Mouse (Mus musculus): ENCODE results near the gene Tamm41. TPM values are rescaled to one million over a fixed set of nuclear protein-coding genes. Genes with fewer than 3 reads are reported as not detected.

Tamm41 gene
- total and polyA plus RNA-seq, 2 experiments from 2014 or later, result 33.7 to 49.0 TPM

DNA sequence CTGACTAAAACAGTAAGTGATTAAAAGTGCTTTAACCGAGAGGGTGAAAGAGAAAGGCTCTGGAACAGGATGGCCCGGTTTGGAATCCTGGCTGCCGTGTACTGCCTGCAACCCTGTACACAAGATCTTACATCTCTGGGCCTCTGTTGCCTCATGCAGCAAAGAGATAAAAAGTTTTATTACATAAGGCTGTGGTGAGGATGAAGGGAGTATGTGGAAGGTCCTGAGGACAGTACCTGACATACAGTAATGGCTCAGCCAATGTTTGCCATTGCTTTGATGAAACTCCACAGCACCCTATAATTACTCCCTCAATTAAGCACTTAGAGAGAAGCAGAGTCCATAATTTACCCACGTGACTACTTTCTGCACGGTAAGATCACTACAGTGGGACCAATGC, 40.8 kb downstream of the Tamm41 start:
- ATAC-seq (no peak), DNase-seq (no peak)
- H3K27ac ChIP-seq (ENCODE audit: low read depth, low read length), result no peak overlapping the region
- no peak for TF ChIP-seq CTCF (IDR thresholded peaks at IDR 0.05; ENCODE audit: low read depth)
- 72% methylated on average over 5 of the region's 5 CpGs for WGBS
- H3K9ac ChIP-seq, result no peak overlapping the region
- no peaks in the 10 kb centered on the region for H3K36me3 ChIP-seq (ENCODE audit: insufficient read depth)
- no peaks in the 10 kb centered on the region for H3K4me1 ChIP-seq (ENCODE audit: insufficient read depth)
- H3K4me2 ChIP-seq (ENCODE audit: low read depth), result no peak overlapping the region
- H3K4me3 ChIP-seq (ENCODE audit: low read depth, low read length), result no peak overlapping the region
- no peaks in the 10 kb centered on the region for H3K27me3 ChIP-seq (ENCODE audit: insufficient read depth, low read length)
- 0 out of 2 replicates have a peak, but pooled peaks cover 2% of the 10 kb centered on the region for H3K9me3 ChIP-seq (ENCODE audit: low read length)

DNA sequence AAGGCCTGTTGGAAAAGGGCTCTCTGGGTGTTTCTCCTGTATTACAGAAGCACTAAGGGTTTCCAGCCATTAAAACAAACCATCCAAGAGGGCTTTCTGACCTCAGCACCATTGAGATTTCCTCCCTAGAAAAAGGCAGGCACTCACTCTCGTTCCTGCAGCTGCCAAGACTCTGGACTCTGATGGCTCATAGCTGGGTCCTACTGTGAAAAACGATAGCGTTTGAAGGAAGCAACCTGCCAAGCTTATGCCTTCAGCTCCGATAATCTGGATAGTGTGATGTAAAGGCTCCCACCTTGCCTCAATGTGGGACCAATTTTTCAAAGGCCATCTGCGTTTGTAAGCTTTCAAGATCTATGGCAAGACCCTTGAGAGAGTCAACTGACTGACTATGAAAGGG, 43.6 kb downstream of the Tamm41 start:
- Histone ChIP-seq H3K4me1 (ENCODE audit: insufficient read depth) (no peaks in the 10 kb centered on the region), H3K27me3 (ENCODE audit: insufficient read depth, low read length) (no peaks in the 10 kb centered on the region), H3K36me3 (ENCODE audit: insufficient read depth) (no peaks in the 10 kb centered on the region), H3K4me3 (ENCODE audit: low read depth, low read length) (no peak overlapping the region), H3K27ac (ENCODE audit: low read depth, low read length) (no peak overlapping the region), H3K9ac (no peak overlapping the region), H3K4me2 (ENCODE audit: low read depth) (no peak overlapping the region), H3K9me3 (ENCODE audit: low read length) (0 out of 2 replicates have a peak, but pooled peaks cover 2% of the 10 kb centered on the region)
- DNase-seq (no peak), ATAC-seq (no peak)
- 86% methylated on average over 5 of the region's 5 CpGs for WGBS
- no peak for TF ChIP-seq CTCF (IDR thresholded peaks at IDR 0.05; ENCODE audit: low read depth)

DNA sequence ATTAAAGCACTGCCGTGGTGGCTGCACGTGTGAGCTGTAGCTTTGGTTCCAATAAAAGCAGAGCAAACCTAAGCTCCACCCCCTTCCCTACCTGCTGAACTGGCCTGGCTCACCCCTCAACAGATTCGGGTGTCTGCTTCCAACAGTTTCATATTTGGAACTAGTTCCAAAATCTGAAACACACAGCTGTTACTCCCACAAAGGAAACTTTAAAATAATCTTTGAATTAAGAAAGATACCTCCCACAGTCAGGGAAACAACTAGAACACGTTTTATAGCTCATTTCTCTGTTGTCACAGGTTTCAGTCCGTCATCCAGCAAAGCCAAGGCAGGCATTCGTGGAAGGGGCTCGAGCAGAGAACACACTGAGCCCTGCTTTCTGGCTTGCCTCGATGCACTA, 44.0 kb downstream of the Tamm41 start:
- no peaks in the 10 kb centered on the region for H3K36me3 ChIP-seq (ENCODE audit: insufficient read depth)
- H3K9ac ChIP-seq, result no peak overlapping the region
- no peak overlapping the region for H3K4me3 ChIP-seq (ENCODE audit: low read depth, low read length)
- H3K4me2 ChIP-seq (ENCODE audit: low read depth), result no peak overlapping the region
- H3K27me3 ChIP-seq (ENCODE audit: insufficient read depth, low read length), result no peaks in the 10 kb centered on the region
- peak; percentile 20 for DNase-seq
- H3K4me1 ChIP-seq (ENCODE audit: insufficient read depth), result no peaks in the 10 kb centered on the region
- ATAC-seq, result no peak
- WGBS, result 62% methylated on average over 8 of the region's 8 CpGs
- H3K27ac ChIP-seq (ENCODE audit: low read depth, low read length), result no peak overlapping the region
- H3K9me3 ChIP-seq (ENCODE audit: low read length), result 0 out of 2 replicates have a peak, but pooled peaks cover 2% of the 10 kb centered on the region
- no peak for TF ChIP-seq CTCF (IDR thresholded peaks at IDR 0.05; ENCODE audit: low read depth)

DNA sequence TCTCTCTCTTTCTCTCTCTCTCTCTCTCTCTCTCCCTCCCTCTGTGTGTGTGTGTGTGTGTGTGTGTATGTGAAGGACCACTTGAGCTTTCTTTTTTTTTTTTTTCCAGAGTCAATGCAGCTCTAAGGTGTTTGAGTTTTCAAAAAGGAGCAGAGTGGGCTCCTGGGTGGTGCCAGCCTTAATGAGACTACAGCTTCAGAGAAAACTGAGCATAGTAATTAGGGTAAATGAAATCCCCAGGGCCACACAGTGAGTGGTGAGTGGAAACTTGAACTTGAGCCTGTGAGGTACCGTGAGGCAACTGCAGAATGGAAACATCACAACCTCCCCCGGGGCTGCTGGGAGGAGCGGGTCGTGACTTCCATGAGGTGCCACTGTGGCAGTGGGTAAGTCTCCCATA, 45.8 kb downstream of the Tamm41 start:
- no peak for ATAC-seq

DNA sequence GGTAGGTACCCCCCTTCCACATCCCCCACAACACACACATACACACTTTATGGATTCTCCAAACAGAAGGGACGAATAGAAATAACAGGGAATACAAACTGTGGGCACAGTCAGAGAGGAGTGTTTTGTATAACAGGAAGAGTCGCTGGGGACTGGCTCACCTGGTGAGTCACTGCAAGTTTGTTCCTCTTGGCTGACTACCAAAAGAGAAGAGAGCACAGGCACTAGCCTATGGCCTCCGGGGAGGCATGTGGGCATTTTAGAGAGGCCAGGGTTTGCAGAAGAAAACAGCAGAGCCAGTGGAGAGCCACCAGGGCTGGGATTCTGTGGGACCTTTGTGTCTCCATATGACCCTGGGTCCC, 49.1 kb downstream of the Tamm41 start:
- Histone ChIP-seq H3K9me3 (ENCODE audit: low read length) (no peaks in the 10 kb centered on the region), H3K27ac (ENCODE audit: low read depth, low read length) (no peak overlapping the region), H3K4me1 (ENCODE audit: insufficient read depth) (no peaks in the 10 kb centered on the region), H3K27me3 (ENCODE audit: insufficient read depth, low read length) (no peaks in the 10 kb centered on the region), H3K36me3 (ENCODE audit: insufficient read depth) (no peaks in the 10 kb centered on the region), H3K9ac (no peak overlapping the region), H3K4me3 (ENCODE audit: low read depth, low read length) (no peak overlapping the region), H3K4me2 (ENCODE audit: low read depth) (no peak overlapping the region)
- DNase-seq (no peak), ATAC-seq (no peak)
- no peak for TF ChIP-seq CTCF (IDR thresholded peaks at IDR 0.05; ENCODE audit: low read depth)
- WGBS, result 63% methylated on average over 3 of the region's 3 CpGs

More for the DNA sequence above, 45.8 kb downstream of the Tamm41 start:
- Histone ChIP-seq H3K36me3 (ENCODE audit: insufficient read depth) (no peaks in the 10 kb centered on the region), H3K4me1 (ENCODE audit: insufficient read depth) (no peaks in the 10 kb centered on the region), H3K27ac (ENCODE audit: low read depth, low read length) (no peak overlapping the region), H3K9me3 (ENCODE audit: low read length) (0 out of 2 replicates have a peak, but pooled peaks cover 2% of the 10 kb centered on the region), H3K4me2 (ENCODE audit: low read depth) (no peak overlapping the region), H3K27me3 (ENCODE audit: insufficient read depth, low read length) (no peaks in the 10 kb centered on the region), H3K4me3 (ENCODE audit: low read depth, low read length) (no peak overlapping the region), H3K9ac (no peak overlapping the region)
- DNase-seq, result no peak
- 66% methylated on average over 4 of the region's 4 CpGs for WGBS
- no peak for TF ChIP-seq CTCF (IDR thresholded peaks at IDR 0.05; ENCODE audit: low read depth)

DNA sequence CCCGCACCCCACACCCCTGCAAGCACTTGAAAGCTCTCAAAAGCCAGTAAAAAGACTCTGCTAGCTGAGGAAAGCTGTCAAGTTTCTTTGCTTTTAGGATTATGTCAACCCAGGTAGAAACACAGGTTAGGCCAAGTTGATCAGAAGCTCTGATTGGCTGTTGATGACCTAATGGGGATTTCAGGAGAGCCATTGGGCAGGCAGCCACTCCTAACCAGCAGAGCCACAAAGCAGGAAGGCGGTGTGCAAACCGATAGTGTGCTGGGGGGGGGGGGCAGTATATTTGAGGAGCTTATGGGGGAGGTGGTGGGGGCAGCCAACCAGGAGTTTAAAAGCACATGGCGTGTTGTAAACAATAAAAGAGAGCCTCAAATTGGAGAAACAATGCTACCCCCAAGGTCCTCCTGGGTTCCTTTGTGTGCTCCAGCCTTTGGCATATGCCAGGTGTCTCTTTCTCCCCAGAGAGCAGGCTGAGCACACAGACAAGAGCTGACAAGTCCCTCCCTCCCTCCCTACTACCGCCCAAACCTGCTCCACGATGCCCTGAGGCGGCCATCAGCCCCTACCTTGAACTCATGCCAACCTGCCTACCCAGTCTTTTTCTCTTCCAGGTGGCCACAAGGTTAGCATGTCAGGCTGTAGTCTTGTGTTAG, 49.6 kb downstream of the Tamm41 start:
- H3K27me3 ChIP-seq (ENCODE audit: insufficient read depth, low read length), result no peaks in the 10 kb centered on the region
- H3K27ac ChIP-seq (ENCODE audit: low read depth, low read length), result no peak overlapping the region
- H3K36me3 ChIP-seq (ENCODE audit: insufficient read depth), result no peaks in the 10 kb centered on the region
- ATAC-seq, result no peak
- no peak overlapping the region for H3K4me3 ChIP-seq (ENCODE audit: low read depth, low read length)
- no peak for DNase-seq
- H3K4me1 ChIP-seq (ENCODE audit: insufficient read depth), result no peaks in the 10 kb centered on the region
- no peak for TF ChIP-seq CTCF (IDR thresholded peaks at IDR 0.05; ENCODE audit: low read depth)
- WGBS, result 55% methylated on average over 7 of the region's 7 CpGs
- no peak overlapping the region for H3K9ac ChIP-seq
- H3K9me3 ChIP-seq (ENCODE audit: low read length), result no peaks in the 10 kb centered on the region
- H3K4me2 ChIP-seq (ENCODE audit: low read depth), result no peak overlapping the region

DNA sequence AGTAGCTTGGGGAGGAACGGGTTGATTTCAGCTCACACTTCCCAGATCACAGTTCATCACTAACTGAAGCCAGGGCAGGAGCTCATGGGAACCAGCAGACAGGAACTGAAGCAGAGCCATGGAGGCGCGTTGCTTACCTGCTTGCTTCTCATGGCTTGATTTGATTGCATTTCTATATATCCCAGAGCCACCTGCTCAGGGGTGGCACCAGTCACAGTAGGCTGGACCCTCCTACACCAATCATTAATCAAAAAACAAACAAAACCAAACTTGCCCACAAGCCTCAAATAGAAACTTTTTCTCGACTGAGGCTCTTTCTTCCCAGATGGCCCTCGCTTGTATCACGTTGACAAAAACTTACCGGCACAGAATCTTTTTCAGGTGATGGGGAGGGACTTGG, 55.0 kb downstream of the Tamm41 start:
- WGBS, result 86% methylated on average over 7 of the region's 7 CpGs
- Histone ChIP-seq H3K27me3 (ENCODE audit: insufficient read depth, low read length) (no peaks in the 10 kb centered on the region), H3K27ac (ENCODE audit: low read depth, low read length) (no peak overlapping the region), H3K36me3 (ENCODE audit: insufficient read depth) (no peaks in the 10 kb centered on the region), H3K9ac (no peak overlapping the region), H3K4me3 (ENCODE audit: low read depth, low read length) (no peak overlapping the region), H3K4me1 (ENCODE audit: insufficient read depth) (no peaks in the 10 kb centered on the region), H3K9me3 (ENCODE audit: low read length) (no peaks in the 10 kb centered on the region), H3K4me2 (ENCODE audit: low read depth) (no peak overlapping the region)
- no peak for TF ChIP-seq CTCF (IDR thresholded peaks at IDR 0.05; ENCODE audit: low read depth)
- ATAC-seq, result no peak
- DNase-seq, result no peak
